Mouse (Mus musculus) MEL (cell line): ENCODE results near the gene Specc1l.

ENCODE experiments used
- CHD2 ChIP-seq: IDR thresholded peaks from 2 replicates; pipeline ENCODE4 v1.6.1; 2011; ENCODE audit warnings: low read length, improper control_type of control experiment
- CTCF ChIP-seq, 3 experiments: IDR thresholded peaks in 2 of 3; conservative IDR thresholded peaks in 1 of 3; 2 replicates each; pipeline ENCODE4 v1.5.1; 2011 to 2012; ENCODE audit warnings: low read length in 3 of 3, low read depth in 2 of 3, mild to moderate bottlenecking in 2 of 3, improper control_type of control experiment in 1 of 3, inconsistent platforms in 1 of 3, mixed read lengths in 1 of 3, moderate library complexity in 1 of 3; ENCODE audit not compliant: control insufficient read depth in 1 of 3, insufficient read depth in 1 of 3, poor library complexity in 1 of 3, severe bottlenecking in 1 of 3
- E2F4 ChIP-seq: IDR thresholded peaks from 2 replicates; pipeline ENCODE4 v1.6.1; 2011; ENCODE audit warnings: low read depth, low read length, improper control_type of control experiment, borderline replicate concordance
- ETS1 ChIP-seq: IDR thresholded peaks from 2 replicates; pipeline ENCODE4 v1.6.1; 2012; ENCODE audit warnings: low read depth, mild to moderate bottlenecking, inconsistent platforms, low read length, improper control_type of control experiment, moderate library complexity
- HCFC1 ChIP-seq: IDR thresholded peaks from 2 replicates; pipeline ENCODE4 v1.6.1; 2012; ENCODE audit warnings: low read depth, mild to moderate bottlenecking, inconsistent platforms, low read length, improper control_type of control experiment, moderate library complexity
- JUND ChIP-seq: IDR thresholded peaks from 2 replicates; pipeline ENCODE4 v1.6.1; 2011; ENCODE audit warnings: low read depth, mild to moderate bottlenecking, improper control_type of control experiment, low read length
- MAFK ChIP-seq: IDR thresholded peaks from 2 replicates; pipeline ENCODE4 v1.6.1; 2011; ENCODE audit warnings: low read depth, mild to moderate bottlenecking, low read length, improper control_type of control experiment, borderline replicate concordance
- MAZ ChIP-seq: IDR thresholded peaks from 2 replicates; pipeline ENCODE4 v1.6.1; 2012; ENCODE audit warnings: low read depth, mild to moderate bottlenecking, inconsistent platforms, low read length, improper control_type of control experiment
- MEF2A ChIP-seq: IDR thresholded peaks from 2 replicates; pipeline ENCODE4 v1.6.1; 2014; ENCODE audit warnings: low read depth, mild to moderate bottlenecking, inconsistent platforms, low read length, improper control_type of control experiment; ENCODE audit not compliant: poor library complexity, insufficient replicate concordance, severe bottlenecking; ENCODE audit errors: extremely low read depth
- MYB ChIP-seq: IDR thresholded peaks from 2 replicates; pipeline ENCODE4 v1.6.1; 2011; ENCODE audit warnings: mild to moderate bottlenecking, low read depth, low read length, improper control_type of control experiment
- NELFE ChIP-seq: IDR thresholded peaks from 2 replicates; pipeline ENCODE4 v1.6.1; 2011; ENCODE audit warnings: low read depth, low read length, improper control_type of control experiment
- POLR2A ChIP-seq, 2 experiments: IDR thresholded peaks; 2 replicates each; pipeline ENCODE4 v1.6.1; 2011 to 2012; ENCODE audit warnings: low read length in 2 of 2, mild to moderate bottlenecking in 2 of 2, control low read depth in 1 of 2, improper control_type of control experiment in 1 of 2, low read depth in 1 of 2, moderate library complexity in 1 of 2; ENCODE audit not compliant: control insufficient read depth in 1 of 2, insufficient read depth in 1 of 2, poor library complexity in 1 of 2
- RAD21 ChIP-seq: IDR thresholded peaks from 2 replicates; pipeline ENCODE4 v1.6.1; 2011; ENCODE audit warnings: mild to moderate bottlenecking, low read depth, low read length, improper control_type of control experiment
- ZKSCAN1 ChIP-seq: IDR thresholded peaks from 2 replicates; pipeline ENCODE4 v1.6.1; 2012; ENCODE audit warnings: low read depth, mild to moderate bottlenecking, inconsistent platforms, low read length, improper control_type of control experiment, moderate library complexity

DNA sequence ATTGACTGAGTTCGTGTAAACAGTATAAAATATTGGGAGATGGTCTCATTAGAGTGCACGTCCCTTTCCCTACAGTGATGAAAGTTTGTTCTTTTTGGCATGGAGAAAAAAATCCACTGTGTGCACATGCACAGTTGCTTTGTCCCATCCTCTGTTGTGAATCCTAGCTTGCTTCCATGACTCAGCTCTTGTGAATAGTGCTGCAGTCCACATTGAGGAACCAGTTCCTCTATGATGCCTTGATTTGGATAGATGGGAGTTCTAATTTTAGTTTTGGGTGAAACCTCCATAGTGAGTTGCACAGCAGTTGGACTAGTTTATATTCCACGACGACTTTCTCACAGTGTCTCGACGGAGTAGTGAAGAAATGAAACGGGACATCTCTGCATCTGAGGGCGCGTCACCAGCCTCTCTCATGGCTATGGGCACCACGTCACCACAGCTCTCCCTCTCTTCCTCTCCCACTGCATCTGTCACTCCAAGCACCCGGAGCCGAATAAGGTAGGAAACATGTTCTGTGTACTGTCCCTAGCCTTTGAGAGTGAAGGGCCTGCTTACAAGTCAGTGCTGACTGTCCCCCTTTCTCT is 64.6 kb downstream of the Specc1l start:
- TF ChIP-seq POLR2A (IDR thresholded peaks at IDR 0.05; ENCODE audit: control insufficient read depth in 1 of 2, insufficient read depth in 1 of 2, low read depth in 1 of 2, low read length in 2 of 2, poor library complexity in 1 of 2) (no peak), E2F4 (no peak), ZKSCAN1 (no peak), JUND (no peak), CTCF (IDR thresholded peaks at IDR 0.05 in 2 of 3, conservative IDR thresholded peaks at IDR 0.05 in 1 of 3; ENCODE audit: control insufficient read depth in 1 of 3, insufficient read depth in 1 of 3, low read depth in 2 of 3, low read length in 3 of 3, poor library complexity in 1 of 3, severe bottlenecking in 1 of 3) (no peak), ETS1 (no peak), CHD2 (no peak), NELFE (no peak), MEF2A (no peak), RAD21 (no peak), MYB (no peak), MAFK (no peak), MAZ (no peak), HCFC1 (no peak)
